Mouse (Mus musculus) embryonic stem cell, embryonic (primary cell): Measurements from ENCODE around the gene Npr1.

Source experiments
- CTCF ChIA-PET, 4 experiments: fragments of 300-600 bp in 2 of 4; fragments of 350-600 bp in 2 of 4; sonication (Branson Sonifier 250); formaldehyde crosslinking; loops; one replicate each; lab custom pipeline; 2022; ENCODE audit warnings: inconsistent platforms in 2 of 4; lab: Charles Lee
- POLR2A ChIA-PET, 4 experiments: fragments of 300-600 bp in 2 of 4; fragments of 350-600 bp in 2 of 4; sonication (Branson Sonifier 250); formaldehyde crosslinking; loops; one replicate each; lab custom pipeline; 2022; ENCODE audit warnings: antibody characterized with exemption in 4 of 4, inconsistent platforms in 1 of 4; lab: Charles Lee

Gene Npr1

GRCm38 (mm10) chr3:90465686-90466310 lies at the start of gene Npr1:
Gene Npr1, minus strand, starts transcription at chr3:90465866.
- ChIA-PET POLR2A (interaction anchor here in 3 of 4 experiments (1.0 to 4.8 kb wide), 18 partner anchors 10 to 103 kb away, joined by 3 to 33 read pairs (median 6); partner anchors contain the start of genes Ints3 (in 1 of the 3) and Slc27a3 (in 1 of the 3)), CTCF (interaction anchor here in 3 of 4 experiments (1.1 to 5.1 kb wide), 5 partner anchors 53 to 92 kb away, joined by 3 to 47 read pairs (median 13); no protein-coding TSS in a partner anchor)

- ChIA-PET POLR2A (interaction anchor here in 3 of 4 experiments (0.6 to 6.8 kb wide), 17 partner anchors 8 to 106 kb away, joined by 3 to 101 read pairs (median 4); partner anchors contain the start of genes S100a14 (in 2 of the 3), Snapin (in 2 of the 3) and Chtop (in 1 of the 3)), CTCF (interaction anchor here in 1 of 4 experiments (0.6 kb wide), 1 partner anchor 17 kb away, joined by 8 read pairs; no protein-coding TSS in a partner anchor)
These were observed 49.6 kb upstream of the Npr1 start for GRCm38 (mm10) chr3:90515242-90515641.

- ChIA-PET CTCF (interaction anchor here in 1 of 4 experiments (0.6 kb wide), 1 partner anchor 17 kb away, joined by 8 read pairs; no protein-coding TSS in a partner anchor), POLR2A (interaction anchor here in 3 of 4 experiments (0.6 to 6.8 kb wide), 17 partner anchors 7 to 107 kb away, joined by 3 to 101 read pairs (median 4); partner anchors contain the start of genes S100a14 (in 2 of the 3), Snapin (in 2 of the 3) and Chtop (in 1 of the 3))
These were observed 49.0 kb upstream of the Npr1 start for GRCm38 (mm10) chr3:90514691-90515090.

GRCm38 (mm10) chr3:90513796-90514590 lies 48.3 kb upstream of the Npr1 start, which contains the start of the genes S100a1 and S100a13:
Gene S100a1, minus strand, starts transcription at chr3:90514392.
Gene S100a13, plus strand, starts transcription at chr3:90514435.
- ChIA-PET CTCF (interaction anchor here in 2 of 4 experiments (0.8 to 2.6 kb wide), 7 partner anchors 8 to 196 kb away, joined by 3 to 24 read pairs (median 4); partner anchors contain the start of genes S100a14 (in 2 of the 2) and Snapin (in 2 of the 2)), POLR2A (interaction anchor here (0.7 to 19.5 kb wide), 101 partner anchors 8 to 1939 kb away, joined by 3 to 802 read pairs (median 7); partner anchors contain the start of genes Ints3 (in 3 of the 4), S100a14 (in 3 of the 4), Slc27a3 (in 3 of the 4) and Snapin (in 3 of the 4))

- ChIA-PET POLR2A (interaction anchor here (0.6 to 19.5 kb wide), 160 partner anchors 8 to 1938 kb away, joined by 3 to 802 read pairs (median 5); partner anchors contain the start of genes Ints3 (in 3 of the 4), S100a14 (in 3 of the 4), S100a16 (in 3 of the 4) and Slc27a3 (in 3 of the 4)), CTCF (interaction anchor here (0.5 to 2.6 kb wide), 13 partner anchors 9 to 197 kb away, joined by 3 to 24 read pairs (median 4); partner anchors contain the start of genes S100a14 (in 2 of the 4) and Snapin (in 2 of the 4))
These were observed 47.4 kb upstream of the Npr1 start for GRCm38 (mm10) chr3:90512948-90513642.

GRCm38 (mm10) chr3:90512276-90512675 lies 46.6 kb upstream of the Npr1 start:
- ChIA-PET CTCF (interaction anchor here in 3 of 4 experiments (1.0 to 2.6 kb wide), 5 partner anchors 10 to 22 kb away, joined by 3 to 24 read pairs (median 5); partner anchors contain the start of genes Snapin (in 2 of the 3) and S100a14 (in 1 of the 3)), POLR2A (interaction anchor here (0.6 to 19.5 kb wide), 84 partner anchors 8 to 1094 kb away, joined by 3 to 802 read pairs (median 8); partner anchors contain the start of genes Ints3 (in 3 of the 4), S100a14 (in 3 of the 4), S100a16 (in 3 of the 4) and Slc27a3 (in 3 of the 4))

GRCm38 (mm10) chr3:90509747-90510123 lies 44.1 kb upstream of the Npr1 start:
- POLR2A ChIA-PET = interaction anchor here (0.5 to 19.5 kb wide), 44 partner anchors 8 to 430 kb away, joined by 3 to 802 read pairs (median 6); partner anchors contain the start of genes Snapin (in 3 of the 4), S100a14 (in 2 of the 4), S100a16 (in 2 of the 4) and Gatad2b (in 1 of the 4)
- CTCF ChIA-PET = interaction anchor here in 1 of 4 experiments (1.3 kb wide), 1 partner anchor 16 kb away, joined by 5 read pairs; the partner anchor contains the start of gene S100a14

- CTCF ChIA-PET = interaction anchor here in 3 of 4 experiments (0.6 to 2.4 kb wide), 7 partner anchors 17 to 201 kb away, joined by 3 to 13 read pairs (median 4); partner anchors contain the start of genes S100a14 (in 1 of the 3) and Snapin (in 1 of the 3)
- POLR2A ChIA-PET = interaction anchor here (0.5 to 19.5 kb wide), 78 partner anchors 9 to 511 kb away, joined by 3 to 802 read pairs (median 5); partner anchors contain the start of genes S100a14 (in 3 of the 4), Snapin (in 3 of the 4), Gatad2b (in 2 of the 4) and S100a16 (in 2 of the 4)
These were observed 43.5 kb upstream of the Npr1 start, which contains the start of gene Chtop for GRCm38 (mm10) chr3:90508950-90509746. Gene Chtop, minus strand, starts transcription at chr3:90509498.

GRCm38 (mm10) chr3:90508287-90508949 lies 42.8 kb upstream of the Npr1 start:
- ChIA-PET POLR2A (interaction anchor here (0.6 to 19.5 kb wide), 96 partner anchors 8 to 1297 kb away, joined by 3 to 802 read pairs (median 5); partner anchors contain the start of genes S100a14 (in 3 of the 4), Slc27a3 (in 3 of the 4), Snapin (in 3 of the 4) and Gatad2b (in 2 of the 4)), CTCF (interaction anchor here in 3 of 4 experiments (0.6 to 2.4 kb wide), 8 partner anchors 11 to 202 kb away, joined by 3 to 13 read pairs (median 3); partner anchors contain the start of gene Snapin (in 1 of the 3))

- ChIA-PET POLR2A (interaction anchor here in 3 of 4 experiments (1.0 to 19.5 kb wide), 17 partner anchors 10 to 117 kb away, joined by 3 to 802 read pairs (median 5); partner anchors contain the start of genes Snapin (in 3 of the 3), Ilf2 (in 1 of the 3), S100a14 (in 1 of the 3) and Slc27a3 (in 1 of the 3)), CTCF (interaction anchor here in 1 of 4 experiments (1.6 kb wide), 1 partner anchor 203 kb away, joined by 3 read pairs; no protein-coding TSS in a partner anchor)
These were observed 40.7 kb upstream of the Npr1 start for GRCm38 (mm10) chr3:90506362-90506761.

GRCm38 (mm10) chr3:90505216-90505615 lies 39.5 kb upstream of the Npr1 start:
- POLR2A ChIA-PET = interaction anchor here in 3 of 4 experiments (0.7 to 19.9 kb wide), 20 partner anchors 1 to 110 kb away, joined by 3 to 802 read pairs (median 4); partner anchors contain the start of genes Snapin (in 3 of the 3), Chtop (in 1 of the 3), Ilf2 (in 1 of the 3) and S100a1 (in 1 of the 3)

GRCm38 (mm10) chr3:90503444-90503843 lies 37.8 kb upstream of the Npr1 start:
- CTCF ChIA-PET = interaction anchor here in 1 of 4 experiments (1.7 kb wide), 1 partner anchor 22 kb away, joined by 4 read pairs; no protein-coding TSS in a partner anchor
- POLR2A ChIA-PET = interaction anchor here in 3 of 4 experiments (0.6 to 19.9 kb wide), 19 partner anchors 1 to 84 kb away, joined by 3 to 802 read pairs (median 6); partner anchors contain the start of genes S100a1 (in 2 of the 3), S100a13 (in 2 of the 3), S100a16 (in 2 of the 3) and Chtop (in 1 of the 3)

More at GRCm38 (mm10) chr3:90505216-90505615, 39.5 kb upstream of the Npr1 start:
- CTCF ChIA-PET = interaction anchor here in 3 of 4 experiments (0.5 to 0.8 kb wide), 4 partner anchors 14 to 156 kb away, joined by 3 to 7 read pairs (median 5); no protein-coding TSS in a partner anchor

- CTCF ChIA-PET = interaction anchor here (0.5 to 1.2 kb wide), 8 partner anchors 10 to 135 kb away, joined by 3 to 8 read pairs (median 4); no protein-coding TSS in a partner anchor
- POLR2A ChIA-PET = interaction anchor here (0.6 to 19.9 kb wide), 31 partner anchors 2 to 399 kb away, joined by 3 to 802 read pairs (median 5); partner anchors contain the start of genes Chtop (in 3 of the 4), S100a1 (in 1 of the 4), S100a13 (in 1 of the 4) and S100a14 (in 1 of the 4)
These were observed 31.9 kb upstream of the Npr1 start for GRCm38 (mm10) chr3:90497597-90497996.
